Mouse (Mus musculus): ENCODE results near the gene Ppp3cb.
"Not testable (repeated sequence)": the region's sequence is repeated elsewhere in the genome, so short reads cannot be mapped to it uniquely, and the experiment has no call there.

Ppp3cb gene

DNA sequence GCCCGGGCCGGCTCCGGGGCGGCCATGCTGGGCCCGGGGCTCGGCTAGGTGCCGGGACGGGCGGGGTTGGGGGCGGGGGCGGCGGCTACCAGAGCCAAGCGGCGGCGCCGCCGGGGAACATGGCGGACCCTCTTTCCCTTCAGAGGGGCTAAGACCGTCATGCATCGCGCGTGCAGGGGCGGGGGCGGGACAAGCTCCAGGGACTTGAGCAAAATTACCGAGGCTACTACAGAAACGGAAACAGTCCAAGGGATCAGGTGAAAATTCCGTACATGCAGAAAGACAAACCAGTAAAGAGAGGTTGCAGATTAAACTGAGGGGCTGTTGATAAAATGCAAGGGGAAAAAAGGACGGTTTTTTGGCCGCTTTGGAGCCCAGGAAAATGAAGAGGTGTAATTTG, at the start of gene Ppp3cb:
TSS of gene Ppp3cb (minus strand) at position 159 of the 400 bp plus-strand sequence.
- peak; percentile 93 for DNase-seq

- DNase-seq, result no peak
Measured at GRCm38 (mm10) chr14:20595781-20596180, 49.4 kb upstream of the Ppp3cb start.

GRCm38 (mm10) chr14:20587458-20587857, 41.1 kb upstream of the Ppp3cb start:
- DNase-seq, result peak; percentile 21

- no peak for DNase-seq
Measured at GRCm38 (mm10) chr14:20578822-20579407, 32.5 kb upstream of the Ppp3cb start.

- DNase-seq, result peak; percentile 69
Measured at GRCm38 (mm10) chr14:20576179-20576578, 29.8 kb upstream of the Ppp3cb start.

DNA sequence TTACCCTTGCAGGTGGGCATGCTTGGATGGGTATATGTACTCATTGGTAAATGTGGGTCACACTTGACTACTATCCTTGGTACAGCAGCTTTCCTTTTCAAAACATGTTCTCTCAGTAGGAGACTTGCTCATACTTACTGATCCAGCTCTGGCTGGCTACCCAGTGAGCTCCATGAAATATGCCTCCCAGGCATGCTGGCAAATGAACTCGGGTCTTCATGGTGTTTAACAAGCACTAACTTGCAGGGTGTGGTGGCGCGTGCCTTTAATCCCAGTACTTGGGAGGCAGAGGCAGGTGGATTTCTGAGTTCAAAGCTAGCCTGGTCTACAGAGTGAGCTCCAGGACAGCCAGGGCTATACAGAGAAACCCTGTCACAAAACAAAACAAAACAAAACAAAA, 26.8 kb upstream of the Ppp3cb start:
- not testable (repeated sequence) for DNase-seq

DNA sequence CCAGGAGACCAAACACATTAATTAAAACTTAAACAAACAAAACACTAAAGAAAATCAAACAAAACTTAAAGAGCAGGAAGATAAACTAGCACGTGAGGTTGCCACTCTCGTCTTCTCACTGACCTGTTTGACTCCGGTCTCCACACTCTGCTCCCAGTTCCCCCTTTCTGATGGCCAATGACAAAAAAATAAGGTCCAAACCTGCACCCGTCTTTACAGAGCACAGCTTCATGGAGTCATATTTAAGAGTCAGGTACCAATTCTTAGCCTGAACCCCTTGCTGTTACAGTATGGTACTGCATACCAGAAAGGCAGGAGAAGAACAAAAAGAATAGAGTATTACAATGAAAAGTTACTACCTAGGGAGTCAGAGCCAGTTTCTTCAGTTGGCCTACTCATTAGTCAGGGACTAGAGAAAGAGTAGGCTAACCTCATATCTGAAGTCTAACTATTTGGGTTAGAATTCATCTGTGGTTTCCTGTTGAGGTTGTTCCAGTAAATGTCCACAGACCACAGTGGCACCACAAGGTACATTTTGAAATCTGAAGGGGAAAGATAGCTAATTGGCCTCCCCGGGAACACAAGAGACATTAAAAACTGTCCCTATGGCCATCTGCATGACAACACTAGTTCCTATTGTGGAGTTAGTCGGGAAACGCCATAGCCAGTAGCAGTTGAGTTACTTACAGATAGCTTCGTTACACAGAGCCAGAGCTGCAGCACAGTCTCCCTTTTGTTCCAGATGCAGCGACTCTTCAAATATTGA, 19.1 kb upstream of the Ppp3cb start:
- no peak for DNase-seq

DNA sequence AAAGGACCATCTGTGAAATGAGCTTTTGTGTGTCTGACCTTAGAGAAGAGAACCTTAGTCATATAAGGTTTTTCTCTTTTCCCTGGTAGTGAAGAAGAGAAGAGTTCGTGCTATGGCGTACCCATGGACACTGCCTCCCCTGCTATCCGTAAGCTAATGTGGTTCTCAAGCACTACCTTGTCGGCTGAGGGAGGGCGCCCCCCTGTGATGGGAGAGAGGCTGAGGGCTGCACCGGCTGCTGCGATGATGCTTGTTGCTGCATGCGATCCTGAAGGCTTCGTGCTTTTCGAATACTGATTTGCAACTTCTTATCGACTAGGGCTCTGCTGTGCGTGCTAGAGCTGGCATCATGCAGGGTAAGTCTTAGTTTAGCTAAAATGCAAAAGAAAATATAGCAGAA, 18.3 kb upstream of the Ppp3cb start:
- DNase-seq, result peak; percentile 45

GRCm38 (mm10) chr14:20561897-20562296, 15.5 kb upstream of the Ppp3cb start:
- DNase-seq, result no peak

GRCm38 (mm10) chr14:20550136-20550535, 3.8 kb upstream of the Ppp3cb start:
- no peak for DNase-seq

GRCm38 (mm10) chr14:20545529-20546331, 643 bp downstream of the Ppp3cb start:
- DNase-seq, result peak; percentile 96

DNA sequence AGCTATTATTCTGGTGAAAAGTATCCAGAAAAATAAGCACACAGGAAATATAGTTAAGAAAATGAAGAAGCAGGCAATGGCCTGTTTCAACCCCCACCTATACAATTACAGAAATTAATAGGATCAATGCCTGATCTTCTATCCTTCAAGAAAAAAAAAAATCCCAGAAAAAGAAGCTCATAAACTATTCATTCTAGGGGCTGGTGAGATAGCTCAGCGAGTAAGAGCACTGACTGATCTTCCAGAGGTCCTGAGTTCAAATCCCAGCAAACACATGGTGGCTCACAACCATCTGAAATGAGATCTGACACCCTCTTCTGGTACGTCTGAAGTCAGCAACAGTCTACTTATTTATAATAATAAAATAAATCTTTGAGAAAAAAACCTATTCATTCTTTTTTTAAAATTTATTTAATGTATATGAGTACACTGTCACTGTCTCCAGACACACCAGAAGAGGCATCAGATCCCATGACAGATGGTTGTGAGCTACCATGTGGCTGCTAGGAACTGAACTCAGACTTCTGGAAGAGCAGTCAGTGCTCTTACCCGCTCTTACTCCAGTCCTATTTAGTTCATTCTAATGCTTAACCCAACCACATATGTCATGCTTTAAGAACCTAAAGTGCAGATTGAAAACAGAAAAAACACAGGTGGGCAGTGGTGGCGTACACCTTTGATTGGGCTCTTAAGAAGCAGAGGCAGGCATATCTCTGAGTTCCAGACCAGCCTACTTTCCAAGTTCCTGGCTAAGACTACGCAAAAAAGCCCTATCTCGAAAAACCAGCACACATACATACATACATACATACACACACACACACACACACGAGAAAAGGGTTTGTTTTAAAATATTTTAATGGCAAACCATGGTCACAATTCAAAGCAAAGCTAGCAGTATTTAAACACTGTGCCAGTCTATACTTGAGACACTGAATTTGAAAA, 1.6 kb downstream of the Ppp3cb start:
- peak; percentile 55 for DNase-seq

DNA sequence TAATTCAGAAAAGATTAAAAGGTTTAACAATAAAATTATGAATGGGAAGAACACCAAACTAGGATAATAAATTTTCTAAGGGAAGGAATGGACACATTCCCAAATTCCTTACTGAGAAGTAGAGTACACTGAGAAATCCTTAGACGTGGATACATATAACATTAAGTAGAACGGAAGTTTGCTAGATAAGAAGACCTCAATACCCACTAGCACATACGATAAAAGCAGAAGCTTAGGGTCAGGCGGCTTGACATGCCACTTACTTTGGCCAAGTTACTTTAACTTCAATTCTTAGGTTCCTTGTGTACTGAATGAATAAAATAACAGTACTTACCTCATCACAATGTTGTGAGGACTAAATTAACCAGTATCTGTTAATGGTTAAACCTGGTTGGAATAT, 16.7 kb downstream of the Ppp3cb start:
- no peak for DNase-seq

- no peak for DNase-seq
Measured at GRCm38 (mm10) chr14:20520179-20520578, 26.2 kb downstream of the Ppp3cb start.

- no peak for DNase-seq
Measured at GRCm38 (mm10) chr14:20508424-20508823, 37.9 kb downstream of the Ppp3cb start.

DNA sequence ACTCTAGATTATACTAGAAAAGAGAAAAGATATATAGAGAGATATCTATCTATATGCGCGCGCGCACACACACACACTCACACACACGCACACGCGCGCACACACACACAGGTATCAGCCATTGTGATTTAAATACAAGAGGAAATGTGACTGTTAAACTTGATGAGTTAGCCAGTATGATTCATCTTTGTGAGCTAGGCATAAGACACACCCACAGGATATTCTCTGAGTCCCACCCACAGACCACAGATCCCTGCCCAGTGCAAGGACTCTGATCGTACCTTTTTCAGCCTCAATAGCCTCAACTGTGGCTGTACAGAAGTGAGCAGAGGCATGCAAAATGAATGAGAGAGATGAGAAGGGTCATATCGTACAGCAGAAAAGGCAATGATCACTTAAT, 43.4 kb downstream of the Ppp3cb start:
- no peak for DNase-seq

DNA sequence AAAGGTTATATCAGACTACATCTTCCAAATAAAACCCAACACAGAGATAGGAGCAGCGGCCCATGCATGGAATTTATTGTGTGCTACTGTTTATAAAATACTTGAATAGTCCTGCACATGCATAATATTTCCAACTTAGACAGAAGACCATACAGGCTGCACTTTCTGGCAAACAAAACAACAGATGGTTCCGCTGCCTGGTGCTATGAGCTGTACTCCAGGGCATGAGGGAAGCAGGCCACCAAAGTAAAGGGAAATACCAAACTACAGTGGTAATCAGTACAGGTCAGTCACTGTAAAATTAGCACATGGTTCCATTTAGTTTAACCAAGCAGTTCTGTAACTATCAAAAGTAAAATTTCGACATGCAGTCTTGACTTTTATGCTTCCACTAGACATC, 46.4 kb downstream of the Ppp3cb start:
- no peak for DNase-seq

DNA sequence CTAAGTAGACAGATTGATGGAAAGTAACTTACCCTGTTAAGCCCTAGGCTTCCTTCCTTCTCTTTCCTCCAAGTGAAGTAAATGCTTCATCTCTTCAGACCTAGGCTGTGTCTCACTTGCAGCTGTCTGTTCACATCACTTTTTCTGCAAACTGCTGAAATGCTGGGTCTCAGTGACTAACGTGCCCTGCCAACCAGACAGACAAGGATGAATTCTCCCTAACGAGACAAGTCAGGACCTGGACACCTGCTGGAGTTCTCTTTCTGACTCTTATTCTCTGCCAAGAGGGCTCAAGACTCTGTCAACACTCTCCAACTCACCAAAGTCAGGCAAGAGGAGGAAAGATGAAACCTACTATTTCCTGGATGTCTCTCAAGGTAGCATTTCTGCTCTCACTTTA, 49.8 kb downstream of the Ppp3cb start, which contains the start of gene Mss51:
TSS of gene Mss51 (minus strand) at position 299 of the 400 bp plus-strand sequence.
- no peak for DNase-seq

- no peak for DNase-seq
Measured at GRCm38 (mm10) chr14:20486031-20486430, 60.3 kb downstream of the Ppp3cb start.

DNA sequence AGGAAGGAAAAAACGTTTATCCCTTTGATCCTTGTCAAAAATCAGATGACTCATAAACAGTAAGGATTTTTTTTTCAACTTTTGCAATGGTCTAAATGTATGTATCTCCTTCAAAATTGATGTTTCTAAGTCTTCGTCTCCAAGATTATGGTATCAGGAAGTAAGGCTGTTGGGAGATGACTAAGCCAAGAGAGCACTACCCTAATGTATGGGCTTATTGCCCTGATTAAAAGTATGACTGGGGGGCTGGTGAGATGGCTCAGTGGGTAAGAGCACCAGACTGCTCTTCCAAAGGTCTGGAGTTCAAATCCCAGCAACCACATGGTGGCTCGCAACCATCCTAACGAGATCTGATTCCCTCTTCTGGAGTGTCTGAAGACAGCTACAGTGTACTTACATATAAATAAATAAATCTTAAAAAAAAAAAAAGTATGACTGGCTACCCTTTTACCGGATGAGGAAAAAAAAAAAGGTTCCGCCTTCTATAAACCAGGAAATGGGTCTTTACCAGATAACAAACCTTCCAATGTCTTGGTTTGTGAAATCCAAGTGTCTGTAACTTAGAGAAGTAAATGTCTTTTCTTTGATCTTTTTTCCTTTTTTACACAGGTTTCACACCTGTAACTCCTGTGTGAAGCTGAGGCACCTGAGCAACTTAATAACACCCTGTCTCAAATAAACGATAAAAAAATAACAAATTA, 64.2 kb downstream of the Ppp3cb start:
- no peak for DNase-seq

- DNase-seq, result peak; percentile 84
Measured at GRCm38 (mm10) chr14:20481211-20481610, 65.2 kb downstream of the Ppp3cb start.

DNA sequence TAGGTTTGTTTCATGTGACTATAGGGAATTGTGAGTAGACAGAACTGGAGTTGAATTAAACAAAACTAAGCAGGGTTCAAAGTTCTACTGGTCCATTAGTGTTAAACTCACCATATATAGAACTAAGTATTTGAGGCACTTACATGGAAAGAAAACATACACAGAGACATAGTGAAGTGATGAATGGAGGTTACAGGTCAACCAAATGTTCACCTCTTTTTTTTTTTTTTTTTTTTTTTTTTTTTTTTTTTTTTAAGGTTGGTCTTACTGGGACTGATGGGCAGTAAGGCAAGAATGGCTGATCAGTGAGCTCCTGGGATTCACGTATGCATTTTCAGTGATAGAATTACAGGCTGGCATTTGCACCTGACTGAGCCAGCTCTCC, 66.2 kb downstream of the Ppp3cb start:
- no peak for DNase-seq
